Mouse (Mus musculus): ENCODE results near the gene Zfp94.
"Not testable (repeated sequence)": the region's sequence is repeated elsewhere in the genome, so short reads cannot be mapped to it uniquely, and the experiment has no call there.

Zfp94 gene

DNA sequence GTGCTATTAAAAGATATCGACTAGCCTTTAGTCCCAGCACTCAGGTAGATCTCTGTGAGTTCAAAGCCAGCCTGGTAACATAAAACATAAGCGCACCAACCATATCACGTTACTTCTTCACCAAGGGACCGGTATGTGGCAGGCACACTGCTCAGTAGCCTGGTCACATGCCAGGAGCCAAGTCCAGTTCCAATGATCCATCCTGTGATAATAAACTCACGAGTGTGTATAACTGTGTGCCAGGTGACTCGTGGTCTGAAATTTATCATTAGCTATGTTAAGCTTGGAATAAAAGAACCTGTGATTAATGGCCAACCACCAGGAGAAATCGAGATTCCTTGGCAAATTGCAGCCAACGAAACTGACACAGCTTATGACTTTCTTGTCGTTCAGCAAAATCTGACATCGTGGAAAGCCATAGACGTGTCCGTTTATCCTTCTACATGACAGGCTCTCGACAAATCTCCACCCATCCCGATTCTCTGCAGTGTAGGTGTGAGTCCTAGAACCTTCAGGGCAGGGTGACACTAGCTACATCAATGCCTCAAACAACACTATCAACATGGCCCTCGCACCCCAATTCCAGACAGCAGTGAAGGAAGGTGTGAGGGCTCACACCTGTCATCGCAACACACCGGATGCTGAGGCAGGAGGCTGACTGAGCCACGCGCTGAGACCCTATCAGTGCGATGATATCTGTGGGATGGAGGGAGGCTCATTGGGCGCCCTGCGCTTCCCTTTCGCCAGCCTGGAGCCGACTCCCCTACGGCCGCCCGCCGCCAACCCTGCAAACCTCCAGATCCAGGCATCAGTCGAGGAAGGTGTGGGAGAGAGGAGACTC is 520 bp downstream of the Zfp94 start:
- no peak for DNase-seq (ENCODE audit: low spot score)

GRCm38 (mm10) chr7:24300771-24301282 is 15.6 kb downstream of the Zfp94 start, which contains the start of gene Zfp61:
Gene Zfp61 (minus strand): TSS chr7:24301232.
- peak; percentile 78 for DNase-seq (ENCODE audit: low spot score)

DNA sequence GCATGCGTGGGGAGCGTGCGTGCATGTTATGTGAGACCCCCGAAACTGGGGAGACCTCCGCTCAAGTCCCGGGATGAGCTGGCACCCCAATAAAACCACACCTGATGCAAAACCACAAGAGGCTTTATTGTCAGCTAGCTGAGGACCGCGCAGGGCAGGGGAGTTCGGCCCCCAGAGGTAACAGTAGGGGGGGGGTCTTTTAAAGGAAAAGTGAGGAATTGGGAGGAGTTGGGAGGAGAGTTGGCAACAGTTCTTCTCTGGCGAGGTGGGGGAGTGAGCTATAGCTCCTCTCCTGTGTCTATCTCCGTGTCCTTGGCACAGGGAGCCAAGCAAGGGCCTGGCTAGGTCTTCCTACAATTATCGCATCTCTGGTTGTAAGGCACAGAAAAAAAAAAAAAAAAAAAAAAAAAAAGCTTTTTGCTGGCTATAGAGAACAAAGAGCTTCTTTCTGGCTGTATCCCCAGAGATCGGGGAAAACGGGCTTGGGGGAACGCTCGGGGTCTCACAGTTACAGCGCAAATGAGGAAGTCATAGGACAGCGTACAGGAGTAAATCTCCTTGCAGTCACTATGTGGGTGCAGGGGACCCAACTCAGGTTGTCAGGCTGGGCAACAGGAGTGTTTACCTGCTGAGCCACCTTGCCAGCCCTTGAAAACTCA is 16.5 kb downstream of the Zfp94 start:
- DNase-seq (ENCODE audit: low spot score), result peak; percentile 20

GRCm38 (mm10) chr7:24298973-24299708 is 17.3 kb downstream of the Zfp94 start:
- peak; percentile 98 for DNase-seq (ENCODE audit: low spot score)

DNA sequence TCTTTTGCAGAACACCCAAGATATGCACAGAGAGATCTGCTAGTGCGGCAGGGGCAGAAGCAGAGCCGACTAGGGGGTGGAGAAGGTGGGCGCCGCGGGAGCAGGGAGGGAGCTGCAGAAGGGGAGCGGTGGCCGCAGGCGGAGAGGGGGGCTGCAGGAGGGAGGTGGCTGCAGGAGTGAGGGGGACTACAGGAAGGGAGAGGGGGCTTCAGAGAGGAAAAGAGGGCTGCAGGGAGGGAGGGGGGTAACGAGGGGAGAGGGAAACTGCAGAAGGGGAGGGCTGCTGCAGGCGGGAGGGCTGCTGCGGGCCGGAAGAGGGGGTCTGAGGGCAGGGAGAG is 17.9 kb downstream of the Zfp94 start:
- no peak for DNase-seq (ENCODE audit: low spot score)

- no peak for DNase-seq (ENCODE audit: low spot score)
Measured at GRCm38 (mm10) chr7:24297361-24298095, 18.9 kb downstream of the Zfp94 start.

DNA sequence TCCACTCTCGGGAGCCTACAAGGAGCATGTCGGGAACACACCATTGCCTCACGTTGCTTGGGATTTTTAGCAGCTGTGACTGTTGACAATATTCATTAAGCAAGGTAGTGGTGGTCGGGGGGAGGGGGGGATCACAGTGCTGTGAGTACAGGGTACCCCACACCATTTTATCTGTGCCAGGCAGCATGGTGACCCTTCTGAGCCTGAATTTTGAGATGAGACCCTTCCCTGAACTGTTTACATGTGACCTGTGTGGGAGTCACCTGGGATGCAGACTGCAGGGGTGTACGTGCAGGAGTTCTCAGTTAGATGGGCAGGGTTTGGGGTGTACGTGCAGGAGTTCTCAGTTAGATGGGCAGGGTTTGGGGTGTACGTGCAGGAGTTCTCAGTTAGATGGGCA is 20.1 kb downstream of the Zfp94 start:
- no peak for DNase-seq (ENCODE audit: low spot score)

- DNase-seq (ENCODE audit: low spot score), result no peak
Measured at GRCm38 (mm10) chr7:24295376-24295775, 21.1 kb downstream of the Zfp94 start.

DNA sequence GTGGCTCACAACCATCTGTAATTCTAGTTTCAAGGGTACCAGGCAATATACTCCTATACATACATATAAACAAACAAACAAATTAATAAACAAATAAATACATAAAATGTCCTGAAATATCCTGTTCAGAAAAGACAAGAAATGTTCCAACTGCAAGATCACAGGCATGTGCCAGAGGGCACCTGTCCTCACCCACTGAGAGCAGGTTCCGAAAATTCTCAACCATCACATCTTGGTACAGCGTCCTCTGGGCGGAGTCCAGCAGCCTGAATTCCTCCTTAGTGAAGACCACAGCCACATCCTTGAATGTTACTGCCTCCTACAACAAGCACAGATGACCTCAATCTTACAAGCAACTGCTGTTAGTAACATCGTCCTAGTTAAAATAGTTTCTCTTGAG is 21.7 kb downstream of the Zfp94 start:
- no peak for DNase-seq (ENCODE audit: low spot score)

DNA sequence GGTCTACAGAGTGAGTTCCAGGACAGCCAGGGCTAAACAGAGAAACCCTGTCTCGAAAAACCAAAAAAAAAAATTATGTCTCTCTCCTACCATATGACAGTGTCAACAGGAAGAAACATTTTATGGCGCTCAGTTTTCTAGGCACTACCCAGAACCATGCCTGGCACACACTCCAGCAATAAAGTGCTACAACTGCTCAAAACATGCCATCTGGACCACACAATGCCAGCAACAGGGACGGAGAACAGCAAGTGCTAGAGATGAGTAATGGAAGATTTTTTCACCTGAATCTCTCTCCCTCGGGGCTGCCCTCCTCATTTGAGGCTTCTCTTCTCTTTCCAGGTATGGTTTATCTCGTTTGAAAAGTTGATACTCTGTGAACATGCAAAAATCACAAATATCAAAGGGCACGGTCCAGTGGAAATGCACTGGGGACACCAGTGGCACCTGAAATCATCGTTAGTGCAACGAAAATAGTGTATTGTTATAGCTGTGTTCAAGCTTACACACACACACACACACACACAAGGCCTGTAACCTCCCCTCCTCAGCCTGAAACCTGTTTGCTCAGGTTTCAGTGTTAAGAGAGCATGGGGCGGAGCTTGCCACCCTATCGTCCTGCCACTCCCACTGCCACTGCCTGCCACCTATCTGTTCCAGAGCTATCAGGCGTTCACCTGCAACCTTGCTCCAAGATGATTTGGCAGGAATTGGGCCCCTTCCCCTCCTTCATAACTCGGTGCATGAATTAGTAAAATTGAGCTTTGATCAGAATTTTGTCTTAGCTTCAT is 23.2 kb downstream of the Zfp94 start:
- DNase-seq (ENCODE audit: low spot score), result no peak

GRCm38 (mm10) chr7:24291387-24292090 is 24.9 kb downstream of the Zfp94 start:
- DNase-seq (ENCODE audit: low spot score), result no peak

GRCm38 (mm10) chr7:24290106-24290693 is 26.3 kb downstream of the Zfp94 start:
- DNase-seq (ENCODE audit: low spot score), result no peak

- no peak for DNase-seq (ENCODE audit: low spot score)
Measured at GRCm38 (mm10) chr7:24288512-24288911, 28.0 kb downstream of the Zfp94 start.

- DNase-seq (ENCODE audit: low spot score), result no peak
Measured at GRCm38 (mm10) chr7:24287670-24288069, 28.8 kb downstream of the Zfp94 start.

GRCm38 (mm10) chr7:24286916-24287315 is 29.6 kb downstream of the Zfp94 start:
- no peak for DNase-seq (ENCODE audit: low spot score)

DNA sequence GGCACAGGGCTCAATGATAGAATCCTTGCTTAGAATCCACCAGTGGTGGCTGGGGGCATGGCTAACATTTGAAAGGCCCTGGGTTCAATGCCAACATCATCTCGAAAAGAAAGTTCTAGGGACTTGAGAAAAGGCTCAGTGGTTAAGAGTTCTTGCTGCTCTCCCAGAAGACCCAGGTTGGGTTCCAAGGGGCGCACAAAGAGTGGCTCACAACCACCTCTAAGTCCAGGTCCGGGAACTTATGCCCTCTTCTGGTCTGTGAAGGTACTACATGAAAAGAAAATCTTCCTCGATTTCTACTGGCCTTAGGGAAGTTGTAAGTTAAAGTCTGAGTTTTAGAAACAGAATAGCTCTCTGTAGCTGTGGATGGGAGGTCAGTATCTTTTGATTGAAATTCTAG is 30.4 kb downstream of the Zfp94 start:
- DNase-seq (ENCODE audit: low spot score), result no peak

DNA sequence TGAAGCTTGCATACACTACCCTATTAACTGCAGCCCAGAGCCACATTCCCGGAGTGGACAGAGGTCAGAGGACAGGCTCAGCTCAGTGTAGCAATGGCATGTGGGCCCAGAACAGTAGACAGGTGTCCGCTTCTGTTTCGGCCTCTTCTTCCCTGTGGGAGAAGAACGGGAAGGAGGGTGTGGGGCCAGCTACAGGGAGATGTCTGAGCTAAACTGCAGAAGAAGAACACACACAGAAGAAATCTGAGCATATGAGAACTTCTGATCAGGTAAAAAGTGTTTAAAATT is 35.7 kb downstream of the Zfp94 start:
- DNase-seq (ENCODE audit: low spot score), result no peak

DNA sequence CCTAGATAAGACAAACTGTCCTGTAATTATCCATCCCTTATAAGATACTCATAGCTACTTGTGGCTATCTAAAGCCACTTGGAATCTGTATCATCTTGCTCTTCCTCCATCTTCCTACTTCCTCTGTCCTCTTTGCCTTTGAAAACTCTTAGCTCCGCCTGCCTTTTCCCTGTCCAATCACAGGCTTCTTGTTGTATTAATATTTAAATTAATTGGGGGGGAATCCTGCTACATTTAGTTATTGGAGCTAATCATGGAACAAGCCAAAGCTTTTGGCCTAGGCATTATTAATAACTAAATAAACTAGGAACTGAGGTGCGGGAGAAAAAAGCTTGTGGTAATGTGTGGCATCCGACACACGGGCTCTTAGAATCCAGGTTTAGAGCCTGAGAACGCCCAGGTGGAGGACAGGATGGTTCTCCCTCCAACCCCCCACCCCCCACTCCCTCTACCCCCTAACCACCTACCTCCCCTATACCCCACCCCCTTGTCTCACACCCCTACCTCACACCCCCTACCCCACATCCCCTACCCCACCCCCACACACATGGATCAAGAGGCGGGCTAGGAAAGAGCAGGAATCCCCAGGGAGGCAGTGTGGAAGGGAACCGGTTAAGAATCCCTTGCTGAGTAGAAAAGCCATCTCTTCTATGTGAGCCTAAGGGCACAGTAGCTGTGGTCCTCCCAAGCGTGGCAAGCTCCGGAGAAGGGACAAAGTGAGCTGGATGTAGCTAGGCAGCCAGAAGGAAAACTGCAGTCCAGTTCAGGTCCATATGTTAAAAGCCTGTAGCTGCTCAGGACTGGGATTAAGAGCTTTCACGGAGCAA is 36.2 kb downstream of the Zfp94 start:
- no peak for DNase-seq (ENCODE audit: low spot score)

- DNase-seq (ENCODE audit: low spot score), result not testable (repeated sequence)
Measured at GRCm38 (mm10) chr7:24278771-24279170, 37.7 kb downstream of the Zfp94 start.

Measured in embryo, embryonic 10 days (tissue).